27 mouse cellular contexts compared by ENCODE assay signal in the genomic region with DNA sequence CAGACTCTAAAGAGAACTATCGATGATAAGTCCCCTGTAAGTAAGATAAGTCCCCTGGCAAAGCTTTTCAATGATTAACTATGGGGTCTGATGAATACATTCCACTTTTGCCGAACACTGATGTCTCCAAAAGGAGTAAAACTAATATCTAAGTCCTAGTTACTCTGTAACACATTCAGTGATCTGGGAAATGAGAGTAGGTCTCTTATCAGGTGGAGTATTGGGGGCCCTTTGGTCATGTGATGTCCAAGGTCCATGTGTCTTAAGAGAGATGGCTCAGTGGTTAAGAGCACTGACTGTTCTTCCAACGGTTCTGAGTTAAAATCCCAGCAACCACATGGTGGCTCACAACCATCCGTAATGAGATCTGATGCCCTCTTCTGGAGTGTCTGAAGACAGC.
"Had no signal": no experiment of that assay in that cellular context is flagged by ENCODE, and none has a peak within 500 bp of the region (broad histone marks: within the 10 kb centered on the region; RNA-seq: fewer than 3 reads in every experiment).

No protein-coding gene starts in this region.

- H3K27ac ChIP-seq: embryonic facial prominence, embryonic 10.5 days; embryonic facial prominence, embryonic 12.5 days; embryonic facial prominence, embryonic 13.5 days; embryonic facial prominence, embryonic 15.5 days; forebrain, embryonic 10.5 days; forebrain, embryonic 12.5 days; forebrain, embryonic 13.5 days; forebrain, embryonic 15.5 days; gastrocnemius, adult 2 months; heart, adult 2 months had no signal

- ATAC-seq: forebrain, embryonic 13.5 days; forebrain, embryonic 14.5 days; forebrain, embryonic 15.5 days; forebrain, embryonic 16.5 days; forebrain, postnatal 0 days had no signal

- H3K4me2 ChIP-seq: embryonic facial prominence, embryonic 12.5 days; embryonic facial prominence, embryonic 13.5 days; embryonic facial prominence, embryonic 15.5 days; forebrain, embryonic 12.5 days; forebrain, embryonic 13.5 days; forebrain, embryonic 15.5 days had no signal

- DNase-seq: cerebellum, adult 2 months; cerebellum, adult 9-10 months; cerebellum, adult 9-11 months; cerebellum, postnatal 10 days; cerebellum, postnatal 14 days; cerebellum, postnatal 36 days; embryo, embryonic 11 days; forebrain, postnatal 0 days; gastrocnemius, adult 2 months; gastrocnemius, postnatal 10 days; gastrocnemius, postnatal 14 days; gastrocnemius, postnatal 25 days; gastrocnemius, postnatal 36 days; heart, adult 11 months; heart, adult 18-20 months; heart, adult 2 months had no signal

- H3K9me3 ChIP-seq: embryonic facial prominence, embryonic 10.5 days; embryonic facial prominence, embryonic 12.5 days; embryonic facial prominence, embryonic 13.5 days; embryonic facial prominence, embryonic 15.5 days; forebrain, embryonic 10.5 days; forebrain, embryonic 12.5 days; forebrain, embryonic 13.5 days; forebrain, embryonic 15.5 days had no signal

- H3K4me1 ChIP-seq: embryonic facial prominence, embryonic 10.5 days; embryonic facial prominence, embryonic 12.5 days; embryonic facial prominence, embryonic 13.5 days; embryonic facial prominence, embryonic 15.5 days; forebrain, embryonic 10.5 days; forebrain, embryonic 12.5 days; forebrain, embryonic 13.5 days; forebrain, embryonic 15.5 days had no signal

- H3K27me3 ChIP-seq: embryonic facial prominence, embryonic 12.5 days; embryonic facial prominence, embryonic 13.5 days; embryonic facial prominence, embryonic 15.5 days; forebrain, embryonic 12.5 days; forebrain, embryonic 13.5 days; forebrain, embryonic 15.5 days had no signal

- H3K9ac ChIP-seq: embryonic facial prominence, embryonic 12.5 days; embryonic facial prominence, embryonic 13.5 days; embryonic facial prominence, embryonic 15.5 days; forebrain, embryonic 12.5 days; forebrain, embryonic 13.5 days; forebrain, embryonic 15.5 days; forebrain, postnatal 0 days had no signal

- H3K4me3 ChIP-seq: embryonic facial prominence, embryonic 10.5 days; embryonic facial prominence, embryonic 12.5 days; embryonic facial prominence, embryonic 13.5 days; embryonic facial prominence, embryonic 15.5 days; erythroblast, embryonic 14.5 days; forebrain, embryonic 10.5 days; forebrain, embryonic 12.5 days; forebrain, embryonic 13.5 days; forebrain, embryonic 15.5 days; gastrocnemius, adult 2 months; heart, adult 2 months had no signal

- H3K36me3 ChIP-seq: embryonic facial prominence, embryonic 10.5 days; embryonic facial prominence, embryonic 12.5 days; embryonic facial prominence, embryonic 13.5 days; embryonic facial prominence, embryonic 15.5 days; forebrain, embryonic 10.5 days; forebrain, embryonic 12.5 days; forebrain, embryonic 15.5 days had no signal
